Mouse (Mus musculus): ENCODE measurements around the gene Osgepl1. TPM values are rescaled to one million over a fixed set of nuclear protein-coding genes. Genes with fewer than 3 reads are reported as not detected.

Osgepl1 gene
- total and polyA plus RNA-seq, 3 experiments = 13.1 to 33.2 (median 15.5) TPM

DNA sequence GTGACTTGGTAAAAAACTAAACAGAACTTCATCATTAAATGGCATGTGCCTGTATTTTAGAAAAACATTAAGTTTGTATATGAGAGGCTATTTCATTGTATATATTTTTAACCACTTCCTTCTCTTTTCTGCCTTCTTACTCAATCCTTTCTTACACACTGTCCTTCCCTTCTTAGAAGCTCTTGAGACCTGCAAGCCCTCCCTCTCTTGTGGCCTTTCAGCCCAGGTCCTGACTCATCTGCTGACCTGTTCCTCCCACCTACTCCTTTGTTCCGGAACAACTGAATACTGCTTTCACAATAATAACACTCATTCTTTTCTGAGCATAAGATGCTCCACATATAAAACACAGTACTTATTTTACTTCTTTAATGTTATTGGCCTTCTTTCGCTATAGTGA lies 27.6 kb downstream of the Osgepl1 start:
- TF ChIP-seq NELFE (IDR thresholded peaks at IDR 0.05; ENCODE audit: low read depth, low read length) (no peak), POLR2A (IDR thresholded peaks at IDR 0.05; ENCODE audit: low read depth, low read length) (no peak), E2F4 (IDR thresholded peaks at IDR 0.05; ENCODE audit: insufficient replicate concordance, low read depth, low read length) (no peak), CTCF (conservative IDR thresholded peaks at IDR 0.05 in 1 of 2, IDR thresholded peaks at IDR 0.05 in 1 of 2; ENCODE audit: low read depth in 2 of 2, low read length in 2 of 2) (no peak), POLR2AphosphoS2 (IDR thresholded peaks at IDR 0.05; ENCODE audit: low read depth, low read length) (no peak), USF2 (conservative IDR thresholded peaks at IDR 0.05; ENCODE audit: low read depth, low read length) (no peak), ZC3H11A (IDR thresholded peaks at IDR 0.05; ENCODE audit: low read depth, low read length) (no peak), BHLHE40 (IDR thresholded peaks at IDR 0.05; ENCODE audit: low read depth, low read length) (no peak), MAX (IDR thresholded peaks at IDR 0.05; ENCODE audit: low read length) (no peak), RAD21 (IDR thresholded peaks at IDR 0.05; ENCODE audit: low read depth, low read length) (no peak), MXI1 (IDR thresholded peaks at IDR 0.05; ENCODE audit: low read depth, low read length) (no peak), MYC (IDR thresholded peaks at IDR 0.05; ENCODE audit: low read depth, low read length) (no peak), ZKSCAN1 (IDR thresholded peaks at IDR 0.05; ENCODE audit: borderline replicate concordance, low read depth, low read length) (no peak), ZMIZ1 (IDR thresholded peaks at IDR 0.05; ENCODE audit: low read depth, low read length) (no peak), RCOR1 (conservative IDR thresholded peaks at IDR 0.05; ENCODE audit: low read depth, low read length) (no peak), MEF2A (IDR thresholded peaks at IDR 0.05; ENCODE audit: borderline replicate concordance, low read depth, low read length) (no peak), ELF1 (IDR thresholded peaks at IDR 0.05; ENCODE audit: low read depth, low read length) (no peak), JUND (conservative IDR thresholded peaks at IDR 0.05; ENCODE audit: low read depth, low read length) (no peak)
- Histone ChIP-seq H3K79me2 (replicated peaks; ENCODE audit: control insufficient read depth, extremely low read depth, insufficient read depth, poor library complexity, severe bottlenecking) (no peaks in the 10 kb centered on the region), H3K27me3 (replicated peaks) (no peaks in the 10 kb centered on the region), H3K9me3 (replicated peaks; ENCODE audit: low read length) (no peaks in the 10 kb centered on the region), H3K27ac (ENCODE audit: insufficient read depth, low read depth) (no peak overlapping the region), H3K4me3 (replicated peaks in 1 of 3; ENCODE audit: low read depth in 2 of 3, low read length in 2 of 3, poor library complexity in 1 of 3) (no peak overlapping the region), H3K4me1 (ENCODE audit: control insufficient read depth in 1 of 2, insufficient read depth in 2 of 2) (no peaks in the 10 kb centered on the region), H3K36me3 (replicated peaks in 1 of 2; ENCODE audit: control insufficient read depth in 1 of 2, insufficient read depth in 1 of 2, low read length in 1 of 2) (peaks cover 11 to 32% of the 10 kb centered on the region in 2 experiments), H3K4me2 (ENCODE audit: insufficient read depth, low read depth, poor library complexity, severe bottlenecking) (no peak overlapping the region), H3K9ac (ENCODE audit: insufficient read depth, low read depth) (no peak overlapping the region)
- dilution Hi-C loops (cut with MboI; ENCODE audit: extremely low pct_ligation_motif_present, extremely low pct_unique_long_range_greater_than_20kb, low sequenced_read_pairs) (no loop called here), in situ Hi-C loops (cut with MboI; ENCODE audit: low pct_ligation_motif_present, low pct_unique_long_range_greater_than_20kb, low sequenced_read_pairs) (no loop called here)
- DNase-seq (ENCODE audit: extremely low read depth) = no peak

DNA sequence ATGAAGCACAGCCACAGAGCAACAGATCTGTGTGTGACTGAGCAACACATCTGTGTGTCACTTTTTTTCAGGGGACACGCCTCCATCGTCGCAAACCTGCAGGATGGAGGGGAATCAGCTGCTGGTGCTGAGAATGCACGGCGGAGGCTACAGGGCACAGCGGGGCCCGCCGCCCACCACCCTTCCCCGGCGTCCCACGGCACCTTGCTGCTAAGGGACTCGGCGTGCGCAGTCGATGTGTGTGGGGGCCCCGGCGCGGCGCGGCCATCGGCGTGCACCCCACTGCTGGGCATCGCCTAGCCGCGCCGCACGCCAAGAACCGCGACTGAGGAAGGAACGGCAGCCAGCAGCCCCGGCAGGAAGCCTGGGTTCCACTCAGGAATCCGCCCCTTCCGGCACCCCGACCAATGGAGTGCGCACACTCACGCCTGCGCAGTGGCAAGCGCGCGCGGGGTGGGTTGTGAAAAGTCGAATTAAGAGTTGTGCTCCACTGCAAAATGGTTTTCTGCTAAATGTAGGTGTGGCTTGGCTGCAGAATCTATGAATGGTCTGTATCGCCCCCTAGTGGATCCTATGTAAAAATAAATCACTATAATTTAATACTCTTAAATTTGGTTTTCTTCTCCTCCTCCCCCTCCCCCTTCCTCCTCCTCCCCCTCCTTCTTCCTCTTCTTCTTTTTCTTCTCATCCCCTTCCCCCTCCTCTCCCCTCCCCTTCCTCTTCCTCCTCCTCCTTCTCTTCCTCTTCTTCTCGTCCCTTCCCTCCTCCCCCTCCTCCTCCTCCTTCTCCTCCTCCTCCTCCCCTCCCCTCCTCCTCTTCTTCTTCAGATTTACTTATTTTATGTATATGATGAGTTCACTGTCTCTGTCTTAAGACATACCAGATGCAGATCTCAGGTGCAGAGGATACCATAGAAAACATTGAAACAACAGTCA lies 39.2 kb downstream of the Osgepl1 start, which contains the start of the genes Asdurf, Gm28551 and Asnsd1:
Gene Asdurf (minus strand): TSS at position 293 of the 935 bp plus-strand sequence.
Gene Gm28551 (minus strand): TSS at position 341 of the 935 bp plus-strand sequence.
Gene Asnsd1 (minus strand): TSS at position 426 of the 935 bp plus-strand sequence.
- DNase-seq (ENCODE audit: extremely low read depth) = peak; percentile 94
- Histone ChIP-seq H3K27ac (ENCODE audit: insufficient read depth, low read depth) (peak within 1 kb of the TSS; percentile 40), H3K4me2 (ENCODE audit: insufficient read depth, low read depth, poor library complexity, severe bottlenecking) (peak within 1 kb of the TSS; percentile 99), H3K27me3 (replicated peaks) (no peaks in the 10 kb centered on the region), H3K4me1 (ENCODE audit: control insufficient read depth in 1 of 2, insufficient read depth in 2 of 2) (peaks cover 3 to 32% of the 10 kb centered on the region in 2 experiments; a peak in 2 of 4 replicates), H3K79me2 (replicated peaks; ENCODE audit: control insufficient read depth, extremely low read depth, insufficient read depth, poor library complexity, severe bottlenecking) (peaks cover 9% of the 10 kb centered on the region; the same call in 1 of the 2 replicates), H3K9ac (ENCODE audit: insufficient read depth, low read depth) (peak within 1 kb of the TSS; percentile 71), H3K4me3 (replicated peaks in 1 of 3; ENCODE audit: low read depth in 2 of 3, low read length in 2 of 3, poor library complexity in 1 of 3) (peak within 1 kb of the TSS; percentile 78 to 89 (median 85)), H3K36me3 (replicated peaks in 1 of 2; ENCODE audit: control insufficient read depth in 1 of 2, insufficient read depth in 1 of 2, low read length in 1 of 2) (peaks cover 10 to 14% of the 10 kb centered on the region in 2 experiments), H3K9me3 (replicated peaks; ENCODE audit: low read length) (no peaks in the 10 kb centered on the region)
- in situ Hi-C loops (cut with MboI; ENCODE audit: low pct_ligation_motif_present, low pct_unique_long_range_greater_than_20kb, low sequenced_read_pairs) (no loop called here), dilution Hi-C loops (cut with MboI; ENCODE audit: extremely low pct_ligation_motif_present, extremely low pct_unique_long_range_greater_than_20kb, low sequenced_read_pairs) (no loop called here)
- no peak for TF ChIP-seq IRF4 (IDR thresholded peaks at IDR 0.05; ENCODE audit: low read depth, low read length)
- peak; percentile 65 for TF ChIP-seq RAD21 (IDR thresholded peaks at IDR 0.05; ENCODE audit: low read depth, low read length)
- no peak for TF ChIP-seq ZNF384 (IDR thresholded peaks at IDR 0.05; ENCODE audit: low read depth, low read length)
- TF ChIP-seq NRF1 (IDR thresholded peaks at IDR 0.05; ENCODE audit: low read depth, low read length) = peak; percentile 97
- no peak for TF ChIP-seq UBTF (IDR thresholded peaks at IDR 0.05; ENCODE audit: low read depth, low read length)
- peak; percentile 84 for TF ChIP-seq ELF1 (IDR thresholded peaks at IDR 0.05; ENCODE audit: low read depth, low read length)
- peak; percentile 78; the same call in 1 of the 2 replicates for TF ChIP-seq MAZ (IDR thresholded peaks at IDR 0.05; ENCODE audit: low read depth, low read length)
- peak; percentile 79 for TF ChIP-seq NELFE (IDR thresholded peaks at IDR 0.05; ENCODE audit: low read depth, low read length)
- TF ChIP-seq TCF12 (IDR thresholded peaks at IDR 0.05; ENCODE audit: low read depth, low read length) = peak; percentile 64; the same call in 1 of the 2 replicates
- TF ChIP-seq ZMIZ1 (IDR thresholded peaks at IDR 0.05; ENCODE audit: low read depth, low read length) = no peak; the same call in 1 of the 2 replicates
- TF ChIP-seq CHD2 (IDR thresholded peaks at IDR 0.05; ENCODE audit: low read length) = 0 out of 2 replicates have a peak, but pooled peaks have one; percentile 52
- TF ChIP-seq MAX (IDR thresholded peaks at IDR 0.05; ENCODE audit: low read length) = no peak
- peak in 1 of 2 experiments; percentile 61; a peak in 2 of 4 replicates for TF ChIP-seq CTCF (conservative IDR thresholded peaks at IDR 0.05 in 1 of 2, IDR thresholded peaks at IDR 0.05 in 1 of 2; ENCODE audit: low read depth in 2 of 2, low read length in 2 of 2)
- no peak for TF ChIP-seq ZKSCAN1 (IDR thresholded peaks at IDR 0.05; ENCODE audit: borderline replicate concordance, low read depth, low read length)
- TF ChIP-seq USF2 (conservative IDR thresholded peaks at IDR 0.05; ENCODE audit: low read depth, low read length) = no peak
- TF ChIP-seq KAT2A (IDR thresholded peaks at IDR 0.05; ENCODE audit: insufficient replicate concordance, low read length) = 0 out of 2 replicates have a peak, but pooled peaks have one; percentile 42
- no peak for TF ChIP-seq ZC3H11A (IDR thresholded peaks at IDR 0.05; ENCODE audit: low read depth, low read length)
- no peak for TF ChIP-seq BHLHE40 (IDR thresholded peaks at IDR 0.05; ENCODE audit: low read depth, low read length)
- no peak for TF ChIP-seq POLR2AphosphoS2 (IDR thresholded peaks at IDR 0.05; ENCODE audit: low read depth, low read length)
- no peak for TF ChIP-seq JUND (conservative IDR thresholded peaks at IDR 0.05; ENCODE audit: low read depth, low read length)
- TF ChIP-seq MYC (IDR thresholded peaks at IDR 0.05; ENCODE audit: low read depth, low read length) = peak; percentile 38; the same call in 1 of the 2 replicates
- TF ChIP-seq HCFC1 (IDR thresholded peaks at IDR 0.05; ENCODE audit: low read depth, low read length) = peak; percentile 78

All from CH12.LX (cell line).